Mouse (Mus musculus) neural tube, embryonic 11.5 days (tissue): Measurements from ENCODE around the gene Ccnt2. TPM values are rescaled to one million over a fixed set of nuclear protein-coding genes. Genes with fewer than 3 reads are reported as not detected.

Experiments
- ATAC-seq: fragments of 200-750 bp; cut with Nextera tagmentation; 2 replicates; pipeline ENCODE4 v1.8.0; 2017; ENCODE audit warnings: moderate number of reproducible peaks, mild to moderate bottlenecking, moderate TSS enrichment, moderate library complexity; ENCODE audit not compliant: insufficient read depth, low FRiP score, low TSS enrichment
- DNase-seq: peaks from one replicate; pipeline ENCODE4 v3.0.0-alpha.2; 2015; ENCODE audit warnings: low spot score
- H3K27ac ChIP-seq: fragments of 300-500 bp; sonication (generic); 2 replicates; pipeline ENCODE4 v1.5.1; 2014; ENCODE audit warnings: low read depth, mild to moderate bottlenecking, low read length
- H3K27me3 ChIP-seq: fragments of 300-500 bp; sonication (generic); 2 replicates; pipeline ENCODE4 v1.6.1; 2014; ENCODE audit warnings: mild to moderate bottlenecking, low read length, mixed read lengths; ENCODE audit not compliant: control insufficient read depth, insufficient read depth
- H3K36me3 ChIP-seq: fragments of 300-500 bp; sonication (generic); 2 replicates; pipeline ENCODE4 v1.6.1; 2014; ENCODE audit warnings: mild to moderate bottlenecking, low read length, moderate library complexity, mixed read lengths; ENCODE audit not compliant: control insufficient read depth, insufficient read depth
- H3K4me1 ChIP-seq: fragments of 300-500 bp; sonication (generic); 2 replicates; pipeline ENCODE4 v1.6.1; 2014; ENCODE audit warnings: low read length, mixed read lengths; ENCODE audit not compliant: control insufficient read depth, insufficient read depth
- H3K4me2 ChIP-seq: fragments of 300-500 bp; sonication (generic); 2 replicates; pipeline ENCODE4 v1.6.1; 2014; ENCODE audit warnings: low read depth, mild to moderate bottlenecking, moderate library complexity
- H3K4me3 ChIP-seq: fragments of 300-500 bp; sonication (generic); 2 replicates; pipeline ENCODE4 v1.5.1; 2014; ENCODE audit warnings: low read depth, low read length
- H3K9ac ChIP-seq: fragments of 300-500 bp; sonication (generic); 2 replicates; pipeline ENCODE4 v1.6.1; 2014; ENCODE audit warnings: mild to moderate bottlenecking, low read length
- H3K9me3 ChIP-seq: fragments of 300-500 bp; sonication (generic); 2 replicates; pipeline ENCODE4 v1.6.1; 2016; ENCODE audit warnings: low read length; ENCODE audit not compliant: control insufficient read depth
- WGBS: fragments of 180-500 bp; shearing (Covaris S2); extraction: QIAGEN DNeasy Blood & Tissue Kit; methylation state at CpG from one replicate; pipeline ENCODE4 v1.1.7; 2014; 5-methylcytosine and 5-hydroxymethylcytosine counted together
- polyA plus RNA-seq: library from polyadenylated mRNA; unstranded; fragments of >200 nt; fragmentation: Nextera tagmentation; extraction: Ambion mirVana; gene quantifications from 2 replicates; pipeline ENCODE4 v1.2.1, GENCODE M21; 2014

The Ccnt2 gene
- polyA plus RNA-seq = 91.0 and 93.1 TPM in 2 replicates

GRCm38 (mm10) chr1:127773803-127774500 is at the start of gene Ccnt2:
Gene Ccnt2 (plus strand): TSS chr1:127774164.
- Histone ChIP-seq H3K9me3 (no peaks in the 10 kb centered on the region), H3K4me2 (peak within 1 kb of the TSS; percentile 78), H3K36me3 (no peaks in the 10 kb centered on the region), H3K27me3 (no peaks in the 10 kb centered on the region), H3K4me1 (peaks cover 3% of the 10 kb centered on the region), H3K4me3 (peak within 1 kb of the TSS; percentile 93), H3K9ac (peak within 1 kb of the TSS; percentile 86), H3K27ac (peak within 1 kb of the TSS; percentile 90)
- under 1% methylated on average over 49 of the region's 63 CpGs for WGBS
- peak; percentile 100 for DNase-seq
- peak; percentile 97 for ATAC-seq

GRCm38 (mm10) chr1:127729096-127729495 is 44.9 kb upstream of the Ccnt2 start, which contains the start of gene Acmsd:
Gene Acmsd (plus strand): TSS chr1:127729413.
- Histone ChIP-seq H3K27ac (no peak within 1 kb of the TSS), H3K4me3 (no peak within 1 kb of the TSS), H3K9me3 (no peaks in the 10 kb centered on the region), H3K27me3 (no peaks in the 10 kb centered on the region), H3K9ac (no peak within 1 kb of the TSS), H3K4me2 (no peak within 1 kb of the TSS), H3K36me3 (no peaks in the 10 kb centered on the region), H3K4me1 (no peaks in the 10 kb centered on the region)
- DNase-seq (no peak), ATAC-seq (no peak)
- WGBS = 94% methylated on average over 4 of the region's 4 CpGs

DNA sequence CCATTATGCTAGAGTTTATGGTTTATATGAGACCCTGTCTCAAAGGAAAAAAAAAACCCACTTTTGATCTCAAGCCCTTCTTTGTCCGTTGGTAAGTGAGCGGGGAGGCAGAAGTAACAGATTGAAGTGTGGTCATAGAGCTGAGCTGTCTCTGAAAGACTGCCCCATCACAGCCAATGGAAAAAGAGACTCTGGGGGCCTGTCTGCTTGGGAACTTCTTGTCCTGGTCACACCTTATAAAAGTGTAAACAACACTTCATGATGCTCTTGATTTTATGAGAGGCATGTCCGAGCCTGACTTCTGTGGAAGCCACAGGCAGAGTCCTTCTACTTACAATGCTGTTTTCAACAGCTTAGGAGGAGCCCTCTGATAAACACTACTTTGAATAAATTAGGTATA is 42.9 kb upstream of the Ccnt2 start:
- WGBS = 55% methylated on average over 3 of the region's 3 CpGs
- Histone ChIP-seq H3K9me3 (no peaks in the 10 kb centered on the region), H3K4me2 (no peak overlapping the region), H3K27ac (no peak overlapping the region), H3K36me3 (no peaks in the 10 kb centered on the region), H3K27me3 (no peaks in the 10 kb centered on the region), H3K4me1 (no peaks in the 10 kb centered on the region), H3K9ac (no peak overlapping the region), H3K4me3 (no peak overlapping the region)
- no peak for ATAC-seq
- no peak for DNase-seq

- H3K9ac ChIP-seq = no peak overlapping the region
- H3K27me3 ChIP-seq = no peaks in the 10 kb centered on the region
- H3K4me3 ChIP-seq = no peak overlapping the region
- no peak overlapping the region for H3K4me2 ChIP-seq
- DNase-seq (no peak), ATAC-seq (no peak)
- H3K9me3 ChIP-seq = no peaks in the 10 kb centered on the region
- no peaks in the 10 kb centered on the region for H3K36me3 ChIP-seq
- no peak overlapping the region for H3K27ac ChIP-seq
- no peaks in the 10 kb centered on the region for H3K4me1 ChIP-seq
- WGBS = 91% methylated on average over 3 of the region's 3 CpGs
These were observed 41.5 kb upstream of the Ccnt2 start for GRCm38 (mm10) chr1:127732435-127732834.

DNA sequence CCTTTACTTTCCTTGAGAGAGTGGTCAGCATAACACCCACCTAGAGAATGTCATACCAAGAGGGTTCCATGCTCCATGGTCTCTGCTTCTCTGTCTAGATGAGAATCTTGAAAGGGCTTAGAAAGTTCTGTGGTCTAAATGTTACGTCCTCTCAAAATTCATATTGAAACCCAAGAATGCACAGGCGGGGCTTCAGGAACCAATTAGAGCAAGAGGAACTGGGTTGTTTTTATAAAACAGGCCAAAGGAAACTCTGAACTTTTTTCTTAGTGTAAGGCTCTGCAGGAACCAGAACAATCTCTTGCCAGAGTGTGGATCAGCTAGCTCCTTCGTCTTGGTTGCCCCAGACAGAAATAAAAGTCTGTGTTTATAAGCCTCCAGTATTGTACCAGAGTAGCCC is 41.1 kb upstream of the Ccnt2 start:
- DNase-seq = no peak
- Histone ChIP-seq H3K4me3 (no peak overlapping the region), H3K27ac (no peak overlapping the region), H3K4me2 (no peak overlapping the region), H3K9me3 (no peaks in the 10 kb centered on the region), H3K9ac (no peak overlapping the region), H3K4me1 (no peaks in the 10 kb centered on the region), H3K36me3 (no peaks in the 10 kb centered on the region), H3K27me3 (no peaks in the 10 kb centered on the region)
- no peak for ATAC-seq
- WGBS = 74% methylated on average over 3 of the region's 3 CpGs

DNA sequence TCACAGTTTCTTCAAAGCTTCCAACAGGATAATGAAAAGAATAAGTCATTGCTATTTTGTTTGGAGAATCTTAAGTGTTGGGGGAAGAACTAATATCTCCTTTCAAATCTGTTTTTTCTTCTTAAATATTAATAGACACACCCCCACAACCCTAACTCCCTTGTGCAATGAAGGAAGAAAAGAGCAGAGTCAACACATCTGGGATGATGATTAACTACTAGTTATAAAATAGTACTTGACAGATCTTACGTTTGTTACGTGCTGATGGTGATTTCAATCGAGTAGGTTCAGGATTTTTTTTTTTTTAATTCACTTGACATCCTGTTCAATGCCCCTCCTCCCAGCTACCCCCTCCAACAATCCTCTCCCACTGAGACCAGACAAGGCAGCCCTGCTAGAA is 38.6 kb upstream of the Ccnt2 start:
- no peak for DNase-seq
- Histone ChIP-seq H3K27me3 (no peaks in the 10 kb centered on the region), H3K4me1 (no peaks in the 10 kb centered on the region), H3K9me3 (no peaks in the 10 kb centered on the region), H3K4me2 (no peak overlapping the region), H3K36me3 (no peaks in the 10 kb centered on the region), H3K9ac (no peak overlapping the region), H3K27ac (no peak overlapping the region), H3K4me3 (no peak overlapping the region)
- WGBS = 84% methylated on average over 3 of the region's 3 CpGs
- no peak for ATAC-seq

GRCm38 (mm10) chr1:127750401-127751102 is 23.4 kb upstream of the Ccnt2 start:
- DNase-seq (no peak), ATAC-seq (no peak)
- no peak overlapping the region for H3K4me3 ChIP-seq
- no peaks in the 10 kb centered on the region for H3K27me3 ChIP-seq
- H3K36me3 ChIP-seq = no peaks in the 10 kb centered on the region
- H3K4me1 ChIP-seq = no peaks in the 10 kb centered on the region
- H3K9me3 ChIP-seq = no peaks in the 10 kb centered on the region
- no peak overlapping the region for H3K4me2 ChIP-seq
- 81% methylated on average over 11 of the region's 11 CpGs for WGBS
- H3K27ac ChIP-seq = no peak overlapping the region
- H3K9ac ChIP-seq = no peak overlapping the region

DNA sequence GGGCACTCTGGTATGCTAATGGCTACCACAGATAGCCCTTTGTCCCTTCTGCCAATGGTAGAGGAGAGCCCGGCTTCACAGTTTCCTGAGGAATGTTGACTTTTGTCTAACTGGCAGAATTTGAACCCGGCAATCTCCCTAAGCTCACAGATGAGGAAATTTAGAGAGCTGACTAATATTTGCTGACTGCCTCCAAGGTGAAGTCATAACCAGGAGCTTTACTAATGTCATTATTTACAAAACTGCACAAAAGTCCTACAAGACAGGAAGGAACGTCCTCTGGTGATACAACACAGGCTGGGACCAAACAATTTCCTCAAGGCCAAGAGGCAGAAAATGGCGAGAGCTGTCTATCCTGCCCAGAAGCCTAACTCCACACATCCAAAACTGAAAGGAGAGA is 18.2 kb upstream of the Ccnt2 start:
- Histone ChIP-seq H3K36me3 (no peaks in the 10 kb centered on the region), H3K27ac (no peak overlapping the region), H3K4me1 (no peaks in the 10 kb centered on the region), H3K4me3 (no peak overlapping the region), H3K9ac (no peak overlapping the region), H3K9me3 (no peaks in the 10 kb centered on the region), H3K4me2 (no peak overlapping the region), H3K27me3 (no peaks in the 10 kb centered on the region)
- DNase-seq = no peak
- ATAC-seq = no peak
- WGBS = 79% methylated on average over 4 of the region's 4 CpGs
